Mouse (Mus musculus): ENCODE data around the gene Rps8. TPM values are rescaled to one million over a fixed set of nuclear protein-coding genes. Genes with fewer than 3 reads are reported as not detected.

The Rps8 gene
- polyA plus RNA-seq, 1 experiment from 2014 or later, result 933 TPM

- no peak overlapping the region for H3K4me3 ChIP-seq
- peaks cover 27% of the 10 kb centered on the region; the same call in 1 of the 2 replicates for H3K36me3 ChIP-seq
- H3K27me3 ChIP-seq, result no peaks in the 10 kb centered on the region
- peaks cover 10% of the 10 kb centered on the region for H3K4me1 ChIP-seq
- ATAC-seq (ENCODE audit: borderline replicate concordance, extremely low read depth, low FRiP score, low TSS enrichment), result no peak
- no peak overlapping the region for H3K4me2 ChIP-seq
- no peaks in the 10 kb centered on the region for H3K9me3 ChIP-seq
- H3K27ac ChIP-seq, result no peak overlapping the region
- no peak overlapping the region for H3K9ac ChIP-seq
- WGBS, result 88% methylated on average over 18 of the region's 18 CpGs
These were observed 48.1 kb downstream of the Rps8 start for GRCm38 (mm10) chr4:117107813-117108523.

GRCm38 (mm10) chr4:117105127-117105526 is 50.9 kb downstream of the Rps8 start:
- Histone ChIP-seq H3K36me3 (peaks cover 20% of the 10 kb centered on the region; the same call in 1 of the 2 replicates), H3K4me1 (peaks cover 10% of the 10 kb centered on the region), H3K4me3 (no peak overlapping the region), H3K27ac (no peak overlapping the region), H3K27me3 (no peaks in the 10 kb centered on the region), H3K4me2 (no peak overlapping the region), H3K9me3 (no peaks in the 10 kb centered on the region), H3K9ac (no peak overlapping the region)
- no peak for ATAC-seq (ENCODE audit: borderline replicate concordance, extremely low read depth, low FRiP score, low TSS enrichment)
- WGBS, result 43% methylated on average over 10 of the region's 10 CpGs

- Histone ChIP-seq H3K9me3 (no peaks in the 10 kb centered on the region), H3K4me1 (peaks cover 10% of the 10 kb centered on the region), H3K36me3 (peaks cover 16% of the 10 kb centered on the region; the same call in 1 of the 2 replicates), H3K27ac (no peak overlapping the region), H3K27me3 (no peaks in the 10 kb centered on the region), H3K4me3 (no peak overlapping the region), H3K4me2 (no peak overlapping the region), H3K9ac (no peak overlapping the region)
- no peak for ATAC-seq (ENCODE audit: borderline replicate concordance, extremely low read depth, low FRiP score, low TSS enrichment)
- WGBS, result 62% methylated on average over 10 of the region's 10 CpGs
These were observed 51.4 kb downstream of the Rps8 start for GRCm38 (mm10) chr4:117104672-117105071.

Small RNA genes within 50 kb of the gene (microRNA-seq; reads per million reads assigned to microRNA genes)
- not detected for gene Gm22398

Other genes starting within 250 kb of the Rps8 start
- gene Urod, start 161.8 kb downstream of the Rps8 start, polyA plus RNA-seq (2015; fragmentation: Nextera tagmentation; extraction: Ambion mirVana), result 91.7 and 103 TPM in 2 replicates
- gene Hectd3, start 160.9 kb downstream of the Rps8 start, polyA plus RNA-seq (2015; fragmentation: Nextera tagmentation; extraction: Ambion mirVana), result 8.8 and 10.1 TPM in 2 replicates
- gene Eif2b3, start 136.8 kb downstream of the Rps8 start, polyA plus RNA-seq (2015; fragmentation: Nextera tagmentation; extraction: Ambion mirVana), result 34.2 and 35.6 TPM in 2 replicates
- gene Ptch2, start 60.2 kb downstream of the Rps8 start, polyA plus RNA-seq (2015; fragmentation: Nextera tagmentation; extraction: Ambion mirVana), result 7.1 and 7.9 TPM in 2 replicates
- gene Btbd19, start 30.5 kb downstream of the Rps8 start, polyA plus RNA-seq (2015; fragmentation: Nextera tagmentation; extraction: Ambion mirVana), result 5.9 and 6.8 TPM in 2 replicates
- gene Tctex1d4, start 29.4 kb downstream of the Rps8 start, polyA plus RNA-seq (2015; fragmentation: Nextera tagmentation; extraction: Ambion mirVana), result 0.50 and 1.0 TPM in 2 replicates
- gene Plk3, start 22.3 kb downstream of the Rps8 start, polyA plus RNA-seq (2015; fragmentation: Nextera tagmentation; extraction: Ambion mirVana), result 3.1 and 4.1 TPM in 2 replicates
- 76.6 and 78.4 TPM in 2 replicates for gene Kif2c, start 26.4 kb upstream of the Rps8 start, polyA plus RNA-seq (2015; fragmentation: Nextera tagmentation; extraction: Ambion mirVana)
- 17.6 and 18.6 TPM in 2 replicates for gene Tmem53, start 95.7 kb upstream of the Rps8 start, polyA plus RNA-seq (2015; fragmentation: Nextera tagmentation; extraction: Ambion mirVana)
- 1.0 and 1.1 TPM in 2 replicates for gene Armh1, start 95.9 kb upstream of the Rps8 start, polyA plus RNA-seq (2015; fragmentation: Nextera tagmentation; extraction: Ambion mirVana)